Mouse (Mus musculus) kidney, adult 2 months (tissue): ENCODE measurements around the gene Angpt4. TPM values are rescaled to one million over a fixed set of nuclear protein-coding genes. Genes with fewer than 3 reads are reported as not detected.

Source experiments
- DNase-seq: peaks from one replicate; pipeline ENCODE4 v3.0.0; 2021
- H3K27ac ChIP-seq: fragments of 200-500 bp; 2 replicates; pipeline ENCODE4 v1.5.1; 2012; ENCODE audit warnings: low read depth, low read length, control low read depth, inconsistent platforms; ENCODE audit not compliant: insufficient read depth
- H3K27me3 ChIP-seq: fragments of 200-500 bp; replicated peaks from 2 replicates; pipeline ENCODE4 v1.6.1; 2012; ENCODE audit warnings: mild to moderate bottlenecking, moderate library complexity, low read length, inconsistent platforms; ENCODE audit not compliant: control insufficient read depth, insufficient read depth
- H3K36me3 ChIP-seq: fragments of 200-500 bp; 2 replicates; pipeline ENCODE4 v1.6.1; 2012; ENCODE audit warnings: mild to moderate bottlenecking, moderate library complexity, low read length, inconsistent platforms; ENCODE audit not compliant: control insufficient read depth, insufficient read depth
- H3K4me1 ChIP-seq: fragments of 200-500 bp; 2 replicates; pipeline ENCODE4 v1.6.1; 2011; ENCODE audit warnings: low read length; ENCODE audit not compliant: control insufficient read depth, insufficient read depth
- H3K4me3 ChIP-seq: fragments of 200-500 bp; 2 replicates; pipeline ENCODE4 v1.5.1; 2011; ENCODE audit warnings: mild to moderate bottlenecking, low read depth, low read length, control low read depth; ENCODE audit not compliant: insufficient read depth
- CTCF ChIP-seq: fragments of 200-500 bp; conservative IDR thresholded peaks from 2 replicates; pipeline ENCODE4 v1.5.1; 2011; ENCODE audit warnings: low read depth, mild to moderate bottlenecking, control low read depth, low read length, moderate library complexity, mixed read lengths; ENCODE audit not compliant: insufficient read depth, insufficient read length
- POLR2A ChIP-seq: fragments of 200-500 bp; IDR thresholded peaks from one replicate; pipeline ENCODE4 v1.6.1; 2011; ENCODE audit warnings: low read depth, low read length, control low read depth
- WGBS: fragments of 180-500 bp; shearing (Covaris S2); methylation state at CpG from one replicate; pipeline ENCODE4 v1.1.7; 2018; 5-methylcytosine and 5-hydroxymethylcytosine counted together
- polyA plus RNA-seq: library from polyadenylated mRNA; depleted of rRNA; stranded (reverse); fragments of >200 nt; gene quantifications from 2 replicates; pipeline ENCODE4 v1.2.3, GENCODE M21; 2012

The Angpt4 gene
- polyA plus RNA-seq, 1 experiment: 0.81 TPM

- Histone ChIP-seq H3K4me3 (no peak overlapping the region), H3K27ac (no peak overlapping the region), H3K36me3 (no peaks in the 10 kb centered on the region), H3K4me1 (peaks cover 9% of the 10 kb centered on the region; the same call in 1 of the 2 replicates), H3K27me3 (no peaks in the 10 kb centered on the region)
- 71% methylated on average over 5 of the region's 5 CpGs for WGBS
- no peak for DNase-seq
- TF ChIP-seq POLR2A (no peak), CTCF (no peak)
These were observed 3.1 kb downstream of the Angpt4 start for GRCm38 (mm10) chr2:151914120-151914519.

DNA sequence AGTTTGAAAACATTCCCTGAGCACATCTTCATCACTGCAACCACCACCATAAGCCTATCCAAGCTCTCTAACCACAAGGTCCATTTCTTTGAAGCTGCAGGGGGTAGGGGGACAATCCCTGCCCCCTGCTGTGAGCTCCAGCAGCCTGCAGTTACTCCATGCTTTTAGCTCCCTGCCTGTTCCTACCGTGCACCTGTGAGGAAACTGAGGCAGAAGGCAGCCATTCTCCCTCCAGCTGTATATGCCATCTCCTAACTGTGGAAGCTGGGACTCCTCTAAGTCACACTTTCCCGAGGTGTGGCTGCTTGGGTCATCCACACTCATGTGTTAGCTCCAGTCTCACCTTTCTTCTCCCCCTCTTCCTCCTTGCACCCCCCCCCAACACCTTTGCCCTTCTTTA lies 4.1 kb downstream of the Angpt4 start:
- 24% methylated on average over 2 of the region's 2 CpGs for WGBS
- no peaks in the 10 kb centered on the region for H3K36me3 ChIP-seq
- TF ChIP-seq CTCF (no peak), POLR2A (no peak)
- no peak overlapping the region for H3K27ac ChIP-seq
- no peak for DNase-seq
- peaks cover 9% of the 10 kb centered on the region; the same call in 1 of the 2 replicates for H3K4me1 ChIP-seq
- H3K27me3 ChIP-seq: no peaks in the 10 kb centered on the region
- no peak overlapping the region for H3K4me3 ChIP-seq

GRCm38 (mm10) chr2:151916061-151916831 lies 5.2 kb downstream of the Angpt4 start:
- no peak overlapping the region for H3K27ac ChIP-seq
- no peak overlapping the region for H3K4me3 ChIP-seq
- H3K36me3 ChIP-seq: no peaks in the 10 kb centered on the region
- peak; percentile 74 for DNase-seq
- 20% methylated on average over 13 of the region's 13 CpGs for WGBS
- peaks cover 9% of the 10 kb centered on the region; the same call in 1 of the 2 replicates for H3K4me1 ChIP-seq
- no peaks in the 10 kb centered on the region for H3K27me3 ChIP-seq
- TF ChIP-seq CTCF (no peak), POLR2A (no peak)

GRCm38 (mm10) chr2:151919140-151919539 lies 8.1 kb downstream of the Angpt4 start:
- TF ChIP-seq POLR2A (no peak), CTCF (no peak)
- Histone ChIP-seq H3K27ac (no peak overlapping the region), H3K36me3 (no peaks in the 10 kb centered on the region), H3K4me3 (no peak overlapping the region), H3K27me3 (no peaks in the 10 kb centered on the region), H3K4me1 (peaks cover 9% of the 10 kb centered on the region; the same call in 1 of the 2 replicates)
- WGBS: 52% methylated on average over 9 of the region's 9 CpGs
- peak; percentile 77 for DNase-seq

DNA sequence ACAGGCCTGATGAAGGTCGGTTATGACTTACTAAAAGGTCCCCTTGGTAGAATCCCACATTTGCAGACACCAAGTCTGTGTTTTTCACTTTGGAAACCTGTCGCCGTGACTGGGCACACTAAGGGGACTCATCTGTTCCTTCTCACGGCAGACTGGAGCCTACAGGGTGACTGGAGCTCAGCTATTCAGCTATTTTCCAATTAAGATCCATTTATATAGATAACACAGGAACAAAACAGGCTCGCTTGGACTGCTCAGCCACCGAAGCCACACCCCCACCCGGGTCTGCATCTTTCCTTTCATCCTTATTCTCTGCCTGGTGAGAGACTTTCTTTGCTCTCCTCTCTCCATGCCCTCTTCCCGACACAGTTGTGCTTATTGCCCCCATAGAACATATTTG lies 10.1 kb downstream of the Angpt4 start:
- no peaks in the 10 kb centered on the region for H3K27me3 ChIP-seq
- no peak for DNase-seq
- no peaks in the 10 kb centered on the region for H3K36me3 ChIP-seq
- no peak overlapping the region for H3K27ac ChIP-seq
- TF ChIP-seq CTCF (no peak), POLR2A (no peak)
- peaks cover 19% of the 10 kb centered on the region; the same call in 1 of the 2 replicates for H3K4me1 ChIP-seq
- 72% methylated on average over 8 of the region's 8 CpGs for WGBS
- no peak overlapping the region for H3K4me3 ChIP-seq

- TF ChIP-seq POLR2A (no peak), CTCF (no peak)
- no peak for DNase-seq
- no peak overlapping the region for H3K4me3 ChIP-seq
- no peaks in the 10 kb centered on the region for H3K27me3 ChIP-seq
- H3K27ac ChIP-seq: no peak overlapping the region
- 70% methylated on average over 4 of the region's 4 CpGs for WGBS
- no peaks in the 10 kb centered on the region for H3K36me3 ChIP-seq
- peaks cover 16% of the 10 kb centered on the region; the same call in 1 of the 2 replicates for H3K4me1 ChIP-seq
These were observed 10.6 kb downstream of the Angpt4 start for GRCm38 (mm10) chr2:151921596-151921995.

DNA sequence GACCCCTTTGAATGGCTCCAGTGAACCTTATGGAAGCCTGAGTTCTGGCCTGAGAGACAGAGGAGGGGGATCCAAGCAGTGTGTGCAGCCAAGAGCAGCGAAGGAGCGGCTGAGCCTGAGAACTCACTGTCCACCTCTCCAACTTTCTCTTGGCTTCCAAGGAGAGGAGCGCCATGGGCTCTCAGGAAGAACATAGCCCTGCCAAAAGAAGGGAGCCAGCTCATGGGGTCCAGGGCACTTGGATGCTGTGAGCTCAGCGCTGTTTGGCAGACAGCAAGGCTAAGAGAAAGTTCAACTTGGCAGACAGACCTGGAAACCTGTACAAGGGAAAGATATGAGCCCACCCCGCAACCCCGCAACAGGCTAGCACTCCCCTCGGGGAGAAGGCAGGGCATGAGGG lies 13.3 kb downstream of the Angpt4 start:
- H3K27me3 ChIP-seq: no peaks in the 10 kb centered on the region
- WGBS: 87% methylated on average over 7 of the region's 7 CpGs
- H3K4me3 ChIP-seq: no peak overlapping the region
- no peak for DNase-seq
- H3K4me1 ChIP-seq: peaks cover 11% of the 10 kb centered on the region; the same call in 1 of the 2 replicates
- TF ChIP-seq POLR2A (no peak), CTCF (no peak)
- H3K36me3 ChIP-seq: no peaks in the 10 kb centered on the region
- H3K27ac ChIP-seq: no peak overlapping the region
